Mouse (Mus musculus) small intestine, adult 2 months (tissue): ENCODE data around the gene Zfp445. TPM values are rescaled to one million over a fixed set of nuclear protein-coding genes. Genes with fewer than 3 reads are reported as not detected.

Experiments
- H3K27ac ChIP-seq: fragments of 200-500 bp; 2 replicates; pipeline ENCODE4 v1.5.1; 2012; ENCODE audit warnings: low read depth, low read length, control low read depth, inconsistent platforms; ENCODE audit not compliant: insufficient read depth
- H3K27me3 ChIP-seq: fragments of 200-500 bp; 2 replicates; pipeline ENCODE4 v1.6.1; 2012; ENCODE audit warnings: mild to moderate bottlenecking, moderate library complexity, low read length, inconsistent platforms; ENCODE audit not compliant: control insufficient read depth, insufficient read depth
- H3K36me3 ChIP-seq: fragments of 200-500 bp; 2 replicates; pipeline ENCODE4 v1.6.1; 2012; ENCODE audit warnings: mild to moderate bottlenecking, low read length, control low read depth, inconsistent platforms; ENCODE audit not compliant: control insufficient read depth, insufficient read depth
- H3K4me1 ChIP-seq: fragments of 200-500 bp; 2 replicates; pipeline ENCODE4 v1.6.1; 2012; ENCODE audit warnings: low read length, inconsistent platforms, mixed read lengths; ENCODE audit not compliant: control insufficient read depth, insufficient read depth, insufficient read length
- H3K4me3 ChIP-seq: fragments of 200-500 bp; 2 replicates; pipeline ENCODE4 v1.5.1; 2012; ENCODE audit warnings: low read depth, mild to moderate bottlenecking, control low read depth, inconsistent platforms, low read length, moderate library complexity
- CTCF ChIP-seq: fragments of 200-500 bp; IDR thresholded peaks from 2 replicates; pipeline ENCODE4 v1.5.1; 2012; ENCODE audit warnings: low read depth, mild to moderate bottlenecking, control low read depth, inconsistent platforms, low read length, moderate library complexity, mixed read lengths; ENCODE audit not compliant: insufficient replicate concordance, insufficient read length; ENCODE audit errors: extremely low read depth
- POLR2A ChIP-seq: fragments of 200-500 bp; IDR thresholded peaks from 2 replicates; pipeline ENCODE4 v1.6.1; 2012; ENCODE audit warnings: low read depth, mild to moderate bottlenecking, control low read depth, inconsistent platforms, low read length, moderate library complexity
- WGBS: fragments of 180-500 bp; shearing (Covaris S2); methylation state at CpG from one replicate; pipeline ENCODE4 v1.1.7; 2018; 5-methylcytosine and 5-hydroxymethylcytosine counted together
- polyA plus RNA-seq: library from polyadenylated mRNA; depleted of rRNA; stranded (reverse); fragments of >200 nt; gene quantifications from 2 replicates; pipeline ENCODE4 v1.2.3, GENCODE M21; 2012

Gene Zfp445
- polyA plus RNA-seq, 1 experiment: 9.2 TPM

DNA sequence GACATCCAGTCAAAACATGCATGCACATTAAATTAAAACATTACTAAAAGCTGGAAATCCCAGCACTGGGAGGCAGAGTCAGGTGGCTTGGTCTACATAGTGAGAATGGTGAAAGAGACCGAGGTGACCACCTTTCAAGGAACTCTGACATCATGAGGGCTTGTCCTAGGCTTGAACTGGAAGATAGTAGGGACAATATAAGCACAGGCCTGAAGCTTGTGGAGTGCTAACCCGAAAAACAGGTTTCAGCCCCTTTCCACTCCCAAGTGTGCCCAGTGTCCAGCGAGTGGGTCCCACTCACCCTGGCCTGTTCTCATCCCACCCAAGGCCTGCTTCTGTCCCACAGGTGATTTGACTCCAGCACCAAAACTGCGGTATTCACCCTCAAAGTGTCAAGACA lies 28.6 kb downstream of the Zfp445 start:
- no peaks in the 10 kb centered on the region for H3K27me3 ChIP-seq
- H3K4me3 ChIP-seq: no peak overlapping the region
- peaks cover 5% of the 10 kb centered on the region for H3K36me3 ChIP-seq
- no peaks in the 10 kb centered on the region; the same call in 1 of the 2 replicates for H3K4me1 ChIP-seq
- no peak for TF ChIP-seq POLR2A
- no peak for TF ChIP-seq CTCF
- no peak overlapping the region for H3K27ac ChIP-seq
- WGBS: 54% methylated on average over 4 of the region's 4 CpGs

DNA sequence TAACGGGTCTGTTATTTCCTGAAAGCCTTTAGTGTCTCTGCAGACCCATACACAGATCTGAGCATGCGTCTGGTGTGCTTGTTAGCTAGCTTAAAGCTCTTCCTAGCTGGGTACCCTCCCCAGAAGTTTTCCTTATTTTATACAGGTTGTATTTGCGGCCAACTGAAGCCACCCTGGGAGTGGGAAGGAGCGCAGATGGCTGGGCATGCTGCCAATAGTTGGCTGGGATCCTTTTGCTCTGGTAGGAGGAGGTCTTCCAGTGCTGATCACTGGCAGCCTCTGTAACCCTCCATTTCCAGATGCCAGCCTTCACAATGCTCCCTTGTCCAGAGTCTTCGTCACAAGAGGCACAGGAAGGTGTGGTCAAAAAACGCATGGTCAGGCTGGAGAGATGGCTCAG lies 29.0 kb downstream of the Zfp445 start:
- Histone ChIP-seq H3K4me3 (no peak overlapping the region), H3K4me1 (no peaks in the 10 kb centered on the region; the same call in 1 of the 2 replicates), H3K27ac (no peak overlapping the region), H3K27me3 (no peaks in the 10 kb centered on the region), H3K36me3 (peaks cover 7% of the 10 kb centered on the region)
- WGBS: 16% methylated on average over 6 of the region's 6 CpGs
- TF ChIP-seq POLR2A (no peak), CTCF (no peak)

DNA sequence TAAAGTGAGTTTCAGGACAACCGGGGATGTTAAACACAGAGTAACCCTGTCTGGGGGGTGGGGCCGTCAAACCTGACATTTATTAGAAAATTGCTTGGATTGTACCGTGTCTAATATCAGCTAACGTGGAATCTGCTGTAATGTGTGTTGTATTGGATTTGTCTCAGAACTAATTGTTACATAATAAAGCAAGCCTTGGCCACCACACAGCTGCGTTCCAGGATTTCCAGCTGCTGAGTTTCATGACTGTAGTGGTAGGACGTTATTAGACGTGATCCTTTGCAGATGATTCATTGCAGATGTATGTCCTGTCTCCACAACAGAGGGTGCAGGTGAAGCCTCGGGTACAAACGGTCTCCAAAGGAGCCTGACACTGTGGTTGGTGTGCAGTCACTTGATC lies 29.7 kb downstream of the Zfp445 start:
- Histone ChIP-seq H3K27me3 (no peaks in the 10 kb centered on the region), H3K27ac (no peak overlapping the region; the same call in 1 of the 2 replicates), H3K36me3 (peaks cover 9% of the 10 kb centered on the region), H3K4me3 (no peak overlapping the region), H3K4me1 (no peaks in the 10 kb centered on the region; the same call in 1 of the 2 replicates)
- TF ChIP-seq POLR2A (no peak), CTCF (no peak)
- WGBS: 34% methylated on average over 9 of the region's 9 CpGs

DNA sequence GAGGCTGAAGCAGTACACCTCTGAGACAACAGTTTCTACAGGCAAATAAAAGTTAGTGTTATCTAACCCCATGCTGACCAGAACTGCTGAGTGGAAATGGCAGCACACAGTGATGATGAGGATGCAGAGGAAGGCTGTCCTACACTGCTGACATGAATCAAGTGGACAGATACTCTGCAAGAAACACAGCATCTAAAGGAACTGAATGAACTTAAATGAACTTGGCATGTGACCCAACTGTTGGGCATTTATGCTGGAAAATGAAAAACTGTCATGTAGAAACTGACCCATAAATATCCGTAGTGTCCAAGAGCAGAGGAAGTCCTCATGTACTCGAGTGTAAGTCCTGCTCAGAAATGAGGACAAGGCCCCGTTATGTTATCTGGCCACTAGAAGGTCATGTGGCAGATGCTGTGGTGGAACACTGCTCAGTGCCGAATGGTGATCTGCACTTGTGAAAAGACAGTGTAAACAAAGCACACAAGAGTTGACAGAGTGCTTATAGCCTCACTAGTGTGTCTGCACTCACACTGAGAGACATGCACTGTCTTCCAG lies 35.9 kb downstream of the Zfp445 start:
- H3K27ac ChIP-seq: no peak overlapping the region
- H3K36me3 ChIP-seq: peaks cover 26% of the 10 kb centered on the region
- WGBS: 63% methylated on average over 4 of the region's 4 CpGs
- H3K4me1 ChIP-seq: no peaks in the 10 kb centered on the region
- TF ChIP-seq CTCF (no peak), POLR2A (no peak)
- H3K27me3 ChIP-seq: no peaks in the 10 kb centered on the region
- H3K4me3 ChIP-seq: no peak overlapping the region

DNA sequence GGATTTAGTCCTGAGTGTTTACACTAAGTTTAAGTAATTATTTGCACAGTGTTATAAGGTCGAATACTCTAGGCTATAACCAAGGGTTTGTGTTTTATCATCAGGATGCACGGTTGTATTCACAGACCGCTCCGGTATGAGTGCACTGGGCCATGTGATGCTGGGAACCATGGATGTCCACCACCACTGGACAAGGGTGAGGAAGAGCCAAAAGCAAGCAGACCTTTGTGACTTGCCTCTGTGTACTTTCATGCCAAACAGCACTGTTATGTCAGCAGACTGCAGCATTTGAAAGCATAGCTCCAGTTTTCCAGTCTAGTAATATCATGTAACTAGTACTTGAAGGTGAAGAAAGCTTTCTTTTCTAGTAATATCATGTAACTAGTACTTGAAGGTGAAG lies 39.1 kb downstream of the Zfp445 start:
- 61% methylated on average over 4 of the region's 4 CpGs for WGBS

DNA sequence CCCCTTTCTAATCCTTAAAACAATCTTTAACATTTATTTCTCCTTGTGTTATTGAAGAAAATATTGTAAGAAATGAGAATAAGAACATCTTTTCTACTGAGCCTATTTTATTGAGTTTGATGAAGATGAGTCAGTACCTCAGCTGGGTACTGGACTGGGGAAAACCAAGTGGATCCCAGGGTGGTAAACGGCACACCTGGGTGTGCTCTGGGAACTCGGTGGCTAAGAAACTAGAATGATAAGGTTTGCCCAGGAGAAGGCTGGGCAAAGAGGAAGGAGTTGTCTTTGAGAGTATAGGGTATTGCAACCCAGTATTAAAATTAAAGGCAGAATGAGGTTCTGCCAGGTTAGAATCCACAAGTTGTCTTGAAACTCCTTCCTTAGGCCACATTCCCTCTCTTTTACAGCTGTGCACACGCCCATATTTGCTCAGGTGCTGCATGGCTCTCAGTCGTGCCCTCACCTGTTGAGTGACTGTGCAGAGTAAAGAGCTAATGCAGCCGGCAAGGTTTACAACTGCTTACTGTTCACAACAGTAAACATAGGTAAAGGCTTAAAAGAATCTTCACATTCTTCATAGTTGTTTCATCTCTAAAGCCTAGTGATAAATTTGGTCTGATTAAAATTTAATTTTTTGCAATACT lies 42.3 kb downstream of the Zfp445 start:
- no peak for TF ChIP-seq CTCF
- TF ChIP-seq POLR2A: no peak
- Histone ChIP-seq H3K27ac (no peak overlapping the region), H3K27me3 (no peaks in the 10 kb centered on the region), H3K4me1 (no peaks in the 10 kb centered on the region), H3K4me3 (no peak overlapping the region), H3K36me3 (peaks cover 37% of the 10 kb centered on the region)
- 33% methylated on average over 5 of the region's 5 CpGs for WGBS

More for the DNA sequence above, 39.1 kb downstream of the Zfp445 start:
- Histone ChIP-seq H3K36me3 (peaks cover 29% of the 10 kb centered on the region), H3K27me3 (no peaks in the 10 kb centered on the region), H3K4me3 (no peak overlapping the region), H3K4me1 (no peaks in the 10 kb centered on the region), H3K27ac (no peak overlapping the region)
- TF ChIP-seq CTCF (no peak), POLR2A (no peak)

DNA sequence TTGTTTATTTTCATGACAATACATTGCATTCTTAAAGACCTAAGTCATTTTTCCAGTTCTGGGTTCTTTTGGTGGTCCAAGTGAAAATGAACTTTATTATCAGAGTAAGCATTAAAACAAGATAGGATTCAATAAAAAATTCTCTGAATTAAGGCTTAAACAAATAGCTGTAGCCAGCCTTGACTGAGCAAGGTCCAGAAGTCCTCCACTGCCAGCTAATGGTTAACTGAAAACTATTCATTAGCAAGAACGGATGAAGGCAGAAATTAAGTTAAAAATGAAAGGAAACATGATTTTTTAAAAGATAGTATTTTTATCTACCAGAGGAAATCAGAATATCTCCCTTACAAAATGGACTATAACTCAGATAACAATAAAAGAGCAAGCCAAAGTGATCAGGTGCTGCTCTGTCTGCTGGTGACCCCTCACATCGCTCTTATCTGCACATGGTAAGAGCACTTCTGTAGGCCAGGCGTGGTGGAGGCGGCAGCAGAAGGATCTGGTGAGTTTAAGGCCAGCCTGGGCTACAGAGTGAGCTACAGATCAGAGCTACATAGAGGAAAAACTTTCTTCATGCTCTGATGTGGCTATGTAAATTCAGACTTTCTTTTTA lies 50.5 kb downstream of the Zfp445 start:
- TF ChIP-seq POLR2A: no peak
- no peak for TF ChIP-seq CTCF
- WGBS: 34% methylated on average over 4 of the region's 4 CpGs

More for the DNA sequence above, 50.5 kb downstream of the Zfp445 start:
- no peaks in the 10 kb centered on the region for H3K27me3 ChIP-seq
- H3K36me3 ChIP-seq: peaks cover 23% of the 10 kb centered on the region
- no peak overlapping the region for H3K4me3 ChIP-seq
- peaks cover 2% of the 10 kb centered on the region; the same call in 1 of the 2 replicates for H3K4me1 ChIP-seq
- H3K27ac ChIP-seq: no peak overlapping the region
